Mouse (Mus musculus) hindbrain, embryonic 15.5 days (tissue): Measurements from ENCODE around the gene Gucy2d. TPM values are rescaled to one million over a fixed set of nuclear protein-coding genes. Genes with fewer than 3 reads are reported as not detected.

Source experiments
- ATAC-seq: fragments of 200-750 bp; cut with Nextera tagmentation; 2 replicates; pipeline ENCODE4 v1.8.0; 2017; ENCODE audit warnings: low read depth, moderate number of reproducible peaks, moderate TSS enrichment; ENCODE audit not compliant: low FRiP score
- H3K27ac ChIP-seq: fragments of 300-500 bp; sonication (generic); replicated peaks from 2 replicates; pipeline ENCODE4 v1.5.1; 2015; ENCODE audit warnings: mild to moderate bottlenecking, inconsistent platforms
- H3K27me3 ChIP-seq: fragments of 300-500 bp; sonication (generic); 2 replicates; pipeline ENCODE4 v1.6.1; 2015; ENCODE audit warnings: control low read depth, inconsistent platforms
- H3K36me3 ChIP-seq: fragments of 300-500 bp; sonication (generic); 2 replicates; pipeline ENCODE4 v1.6.1; 2015; ENCODE audit warnings: control low read depth, inconsistent platforms
- H3K4me1 ChIP-seq: fragments of 300-500 bp; sonication (generic); replicated peaks from 2 replicates; pipeline ENCODE4 v1.6.1; 2015; ENCODE audit warnings: control low read depth, inconsistent platforms
- H3K4me2 ChIP-seq: fragments of 300-500 bp; sonication (generic); 2 replicates; pipeline ENCODE4 v1.6.1; 2015; ENCODE audit warnings: moderate library complexity, mild to moderate bottlenecking, inconsistent platforms
- H3K4me3 ChIP-seq: fragments of 300-500 bp; sonication (generic); 2 replicates; pipeline ENCODE4 v1.5.1; 2015; ENCODE audit warnings: mild to moderate bottlenecking, inconsistent platforms
- H3K9ac ChIP-seq: fragments of 300-500 bp; sonication (generic); 2 replicates; pipeline ENCODE4 v1.6.1; 2015; ENCODE audit warnings: inconsistent platforms
- H3K9me3 ChIP-seq: fragments of 300-500 bp; sonication (generic); 2 replicates; pipeline ENCODE4 v1.6.1; 2016; ENCODE audit warnings: control low read depth, inconsistent platforms
- WGBS: fragments of 180-500 bp; shearing (Covaris S2); methylation state at CpG from one replicate; pipeline ENCODE4 v1.1.7; 2015; 5-methylcytosine and 5-hydroxymethylcytosine counted together
- polyA plus RNA-seq: library from polyadenylated mRNA; unstranded; fragments of >200 nt; fragmentation: Nextera tagmentation; extraction: Ambion mirVana; gene quantifications from 2 replicates; pipeline ENCODE4 v1.2.1, GENCODE M21; 2015

Gene Gucy2d
- polyA plus RNA-seq, 1 experiment from 2014 or later, result 0.58 TPM

DNA sequence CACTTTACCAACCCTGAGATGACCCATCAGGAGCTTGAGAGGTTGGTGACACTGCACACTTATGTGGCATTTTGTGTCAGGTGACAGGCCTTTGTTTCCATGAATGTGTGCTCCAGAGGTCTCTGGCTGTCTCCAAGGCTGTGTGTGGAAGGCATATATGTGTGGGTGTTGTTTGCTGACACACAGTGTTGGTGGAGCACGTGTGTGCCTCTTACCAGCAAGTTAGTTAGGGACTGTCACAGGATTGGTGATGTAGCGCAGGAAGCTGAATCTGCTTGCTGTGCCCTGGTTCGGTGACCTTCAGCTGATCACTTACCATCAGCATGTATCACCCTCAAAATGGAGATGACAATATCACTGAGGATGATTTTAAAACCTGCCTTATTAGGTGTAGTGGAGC is 44.7 kb downstream of the Gucy2d start:
- no peak for ATAC-seq
- 91% methylated on average over 3 of the region's 3 CpGs for WGBS
- no peak overlapping the region for H3K4me2 ChIP-seq
- H3K27me3 ChIP-seq, result no peaks in the 10 kb centered on the region
- H3K4me3 ChIP-seq, result no peak overlapping the region
- no peaks in the 10 kb centered on the region for H3K36me3 ChIP-seq
- H3K9ac ChIP-seq, result no peak overlapping the region
- H3K27ac ChIP-seq, result no peak overlapping the region
- H3K4me1 ChIP-seq, result peaks cover 14% of the 10 kb centered on the region
- no peaks in the 10 kb centered on the region for H3K9me3 ChIP-seq

DNA sequence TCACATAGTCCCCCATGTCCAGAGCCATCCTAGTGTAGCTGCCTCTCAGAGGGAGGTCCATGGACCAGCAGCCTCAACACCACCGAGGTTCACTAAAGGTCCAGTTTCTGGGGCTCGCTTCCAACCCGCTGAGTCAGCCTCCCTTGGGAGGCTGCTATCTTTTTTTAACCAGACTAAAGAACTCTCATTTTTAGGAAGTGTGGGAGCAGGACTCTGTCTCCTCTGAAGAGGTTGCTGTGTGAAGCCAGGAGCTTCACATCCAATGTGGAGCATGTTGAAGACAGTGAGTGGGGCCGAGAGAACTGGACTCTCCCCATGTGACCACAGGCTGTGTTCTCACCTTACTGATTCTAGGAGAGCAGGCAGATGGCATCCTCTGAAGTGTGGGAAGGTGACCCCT is 45.3 kb downstream of the Gucy2d start:
- no peak for ATAC-seq
- WGBS, result 86% methylated on average over 4 of the region's 4 CpGs
- Histone ChIP-seq H3K9ac (no peak overlapping the region), H3K4me3 (no peak overlapping the region), H3K9me3 (no peaks in the 10 kb centered on the region), H3K4me1 (peaks cover 19% of the 10 kb centered on the region), H3K27me3 (no peaks in the 10 kb centered on the region), H3K36me3 (no peaks in the 10 kb centered on the region), H3K4me2 (no peak overlapping the region), H3K27ac (no peak overlapping the region)

DNA sequence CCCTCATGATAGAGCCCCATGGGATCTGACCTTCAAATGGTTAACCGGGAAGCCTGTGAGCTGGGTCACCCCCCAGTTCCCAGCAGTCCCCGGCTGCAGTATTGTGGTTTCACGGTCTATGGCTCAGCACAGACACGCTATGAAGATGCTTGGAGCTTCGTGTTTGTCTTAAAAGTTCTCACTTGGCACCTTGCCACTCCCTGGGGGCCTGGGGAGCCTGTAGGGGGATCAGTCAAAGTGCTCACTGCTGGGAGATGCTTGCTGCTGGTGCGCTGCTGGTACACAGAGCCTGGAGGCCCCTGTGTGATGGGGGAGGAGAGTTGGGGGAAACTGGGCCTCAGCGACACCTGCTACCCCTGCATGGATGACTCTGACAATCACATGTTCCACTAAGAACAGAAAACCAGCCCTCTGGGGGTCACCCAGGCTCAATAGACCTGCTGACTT is 46.3 kb downstream of the Gucy2d start:
- no peak overlapping the region for H3K27ac ChIP-seq
- 33% methylated on average over 7 of the region's 7 CpGs for WGBS
- H3K9me3 ChIP-seq, result no peaks in the 10 kb centered on the region
- no peaks in the 10 kb centered on the region for H3K36me3 ChIP-seq
- no peak for ATAC-seq
- H3K27me3 ChIP-seq, result no peaks in the 10 kb centered on the region
- peaks cover 14% of the 10 kb centered on the region for H3K4me1 ChIP-seq
- no peak overlapping the region for H3K4me2 ChIP-seq
- H3K4me3 ChIP-seq, result no peak overlapping the region
- H3K9ac ChIP-seq, result no peak overlapping the region

DNA sequence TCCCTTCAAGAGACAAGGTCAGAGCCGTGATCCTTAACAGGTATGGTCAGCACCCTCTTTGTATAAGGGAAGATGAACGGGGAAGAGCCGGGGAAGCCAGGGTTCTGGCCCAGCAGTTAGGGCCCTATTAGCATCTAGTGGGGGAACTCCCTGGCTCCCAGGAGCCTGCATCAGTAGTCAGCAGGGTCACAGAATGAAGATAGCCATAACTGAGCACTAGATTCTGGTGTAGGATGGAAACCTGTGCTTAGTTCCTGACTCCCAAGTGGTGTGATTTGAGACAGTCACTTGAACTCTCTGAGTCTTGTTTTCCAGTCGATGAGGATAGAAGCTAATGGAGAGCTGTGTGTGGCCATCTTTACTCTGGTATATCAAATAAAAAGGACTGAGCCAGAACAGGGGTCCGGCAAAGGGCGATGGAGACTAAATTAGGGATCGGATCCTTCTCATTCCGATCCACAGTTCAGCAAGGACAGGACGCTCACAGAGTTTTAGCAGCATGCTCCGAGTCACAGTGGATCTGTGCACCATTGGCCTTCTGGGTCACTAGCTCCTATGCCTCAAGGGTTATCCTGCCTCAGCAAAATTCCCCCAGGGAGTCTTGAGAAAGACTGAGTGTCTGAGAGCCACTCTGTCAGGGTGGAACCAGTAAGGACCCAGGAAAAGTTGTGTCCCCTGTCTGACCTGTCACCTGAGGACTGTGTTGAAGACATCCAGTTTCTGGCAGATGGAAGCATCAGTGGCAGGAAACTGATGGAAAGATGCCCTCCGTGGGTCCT is 47.2 kb downstream of the Gucy2d start:
- no peak overlapping the region for H3K4me2 ChIP-seq
- no peaks in the 10 kb centered on the region for H3K27me3 ChIP-seq
- H3K27ac ChIP-seq, result no peak overlapping the region
- no peak overlapping the region for H3K4me3 ChIP-seq
- WGBS, result 90% methylated on average over 11 of the region's 11 CpGs
- peaks cover 14% of the 10 kb centered on the region for H3K4me1 ChIP-seq
- no peaks in the 10 kb centered on the region for H3K9me3 ChIP-seq
- no peak overlapping the region for H3K9ac ChIP-seq
- H3K36me3 ChIP-seq, result no peaks in the 10 kb centered on the region
- ATAC-seq, result no peak

DNA sequence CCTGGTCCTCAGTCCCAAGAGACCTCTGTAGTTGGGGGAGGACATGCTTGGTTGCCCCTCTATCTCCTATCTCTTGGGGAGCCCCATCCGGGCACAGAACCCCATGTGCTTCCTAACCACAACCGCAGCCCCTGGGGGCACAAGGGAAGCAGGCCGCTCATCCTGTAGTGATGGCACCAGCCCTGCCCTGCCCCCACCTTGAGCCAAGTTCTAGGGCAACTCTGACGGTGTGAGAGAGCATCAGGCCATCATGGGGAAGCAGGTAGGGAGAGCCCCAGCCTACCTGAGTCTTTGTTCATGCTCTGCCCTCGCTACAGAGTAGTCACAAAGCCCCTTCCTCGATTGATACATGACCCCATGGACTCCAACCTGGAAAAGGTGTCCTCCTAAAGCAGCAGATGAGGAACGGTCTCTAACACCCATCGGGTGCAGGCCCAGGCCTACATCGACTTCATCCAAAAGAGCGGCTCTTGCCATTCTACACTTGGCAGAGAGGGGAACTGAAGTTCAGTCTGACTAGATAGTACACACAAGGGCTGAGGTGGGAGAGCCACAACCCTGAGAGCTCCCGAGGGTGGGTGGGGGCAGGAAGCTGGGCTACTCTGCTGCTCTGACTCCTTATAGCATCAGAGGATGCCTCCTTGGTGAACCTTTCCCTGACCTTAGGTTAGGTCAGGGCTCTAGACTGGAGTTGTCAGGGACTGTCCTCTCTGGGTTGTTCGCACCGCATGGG is 48.3 kb downstream of the Gucy2d start:
- no peaks in the 10 kb centered on the region for H3K36me3 ChIP-seq
- no peaks in the 10 kb centered on the region for H3K27me3 ChIP-seq
- H3K4me1 ChIP-seq, result peaks cover 14% of the 10 kb centered on the region; the same call in 1 of the 2 replicates
- ATAC-seq, result peak; percentile 6; the same call in 1 of the 2 replicates
- H3K9me3 ChIP-seq, result no peaks in the 10 kb centered on the region
- WGBS, result 91% methylated on average over 13 of the region's 13 CpGs
- H3K27ac ChIP-seq, result no peak overlapping the region
- H3K4me3 ChIP-seq, result no peak overlapping the region
- H3K9ac ChIP-seq, result no peak overlapping the region
- H3K4me2 ChIP-seq, result no peak overlapping the region; the same call in 1 of the 2 replicates

DNA sequence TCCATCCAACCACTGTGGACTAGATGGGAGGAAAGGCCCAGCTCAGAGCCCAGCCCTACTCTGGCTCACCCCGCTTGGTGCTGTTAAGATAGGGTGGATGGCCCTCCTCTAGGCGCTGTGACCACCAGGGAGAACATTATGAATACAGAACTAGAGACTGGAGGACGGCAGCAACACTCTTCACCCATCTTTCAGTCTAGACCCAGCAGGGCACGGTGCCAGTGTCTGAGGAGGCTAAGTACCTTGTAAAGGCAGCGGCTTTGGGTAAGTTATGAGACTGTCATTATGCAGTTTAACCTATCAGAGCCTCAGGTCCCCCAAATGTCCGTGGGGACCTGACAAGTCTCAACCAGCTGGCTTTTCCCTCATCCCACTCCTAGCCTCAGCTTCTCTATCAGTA is 48.9 kb downstream of the Gucy2d start, which contains the start of gene Lrrc32:
Gene Lrrc32 (plus strand): TSS at position 153 of the 400 bp plus-strand sequence.
- Histone ChIP-seq H3K4me3 (peak within 1 kb of the TSS; percentile 55), H3K4me2 (peak within 1 kb of the TSS; percentile 94), H3K4me1 (peaks cover 14% of the 10 kb centered on the region; the same call in 1 of the 2 replicates), H3K9me3 (no peaks in the 10 kb centered on the region), H3K9ac (peak within 1 kb of the TSS; percentile 47), H3K27me3 (no peaks in the 10 kb centered on the region), H3K27ac (no peak within 1 kb of the TSS), H3K36me3 (no peaks in the 10 kb centered on the region)
- 50% methylated on average over 6 of the region's 6 CpGs for WGBS
- ATAC-seq, result peak; percentile 7; the same call in 1 of the 2 replicates

DNA sequence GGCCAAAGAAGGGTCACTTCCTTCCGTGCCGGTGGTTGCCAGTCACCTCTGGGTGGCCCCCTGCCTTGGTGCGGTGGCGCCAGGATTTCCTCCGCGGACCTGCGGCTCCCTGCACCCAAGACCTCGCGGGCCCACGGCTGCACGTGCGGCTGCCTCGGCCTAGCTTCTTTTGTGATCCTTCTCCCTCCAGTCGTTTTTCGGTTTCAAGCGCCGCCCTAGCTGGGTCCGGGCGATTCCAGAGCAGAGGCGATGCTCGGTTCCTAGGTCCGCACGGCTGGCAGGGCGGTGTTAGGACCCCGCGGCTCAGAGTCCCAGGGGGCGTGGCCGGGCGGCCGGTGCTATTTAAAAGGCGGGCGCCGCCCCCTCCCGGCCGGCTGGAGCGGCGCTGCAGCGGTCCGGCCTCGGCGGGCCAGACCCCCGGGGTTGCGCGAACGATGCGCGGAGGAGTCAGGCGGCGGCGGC is 49.4 kb downstream of the Gucy2d start:
- H3K9me3 ChIP-seq, result no peaks in the 10 kb centered on the region
- peak overlapping the region; percentile 94 for H3K4me2 ChIP-seq
- under 1% methylated on average over 48 of the region's 50 CpGs for WGBS
- peak overlapping the region; percentile 47 for H3K9ac ChIP-seq
- peak; percentile 84 for ATAC-seq
- no peaks in the 10 kb centered on the region for H3K36me3 ChIP-seq
- H3K27me3 ChIP-seq, result no peaks in the 10 kb centered on the region
- H3K27ac ChIP-seq, result no peak overlapping the region
- H3K4me3 ChIP-seq, result peak overlapping the region; percentile 55
- peaks cover 14% of the 10 kb centered on the region; the same call in 1 of the 2 replicates for H3K4me1 ChIP-seq

DNA sequence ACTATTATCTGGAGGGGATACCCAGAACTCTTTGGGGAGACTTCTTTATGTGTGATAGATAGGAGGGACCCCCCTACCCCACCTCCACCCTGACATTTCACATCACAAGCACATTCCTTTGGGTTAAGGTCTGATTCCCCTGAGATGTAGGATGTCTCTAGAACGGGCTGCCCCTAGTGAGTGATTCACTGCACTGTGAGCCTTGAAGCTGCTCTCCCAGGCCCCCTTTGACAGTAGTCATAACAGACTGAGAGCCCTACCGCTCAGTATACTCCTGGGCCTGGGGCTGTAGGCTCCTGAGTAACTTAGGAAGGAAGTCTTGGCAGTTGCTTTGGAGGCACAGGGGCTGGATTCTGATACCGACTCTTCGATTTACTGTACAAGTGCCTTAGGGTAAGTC is 50.1 kb downstream of the Gucy2d start:
- peak overlapping the region; percentile 94 for H3K4me2 ChIP-seq
- WGBS, result 62% methylated on average over 4 of the region's 4 CpGs
- no peak overlapping the region for H3K27ac ChIP-seq
- H3K36me3 ChIP-seq, result no peaks in the 10 kb centered on the region
- peak overlapping the region; percentile 55 for H3K4me3 ChIP-seq
- H3K9me3 ChIP-seq, result no peaks in the 10 kb centered on the region
- H3K4me1 ChIP-seq, result peaks cover 14% of the 10 kb centered on the region; the same call in 1 of the 2 replicates
- H3K27me3 ChIP-seq, result no peaks in the 10 kb centered on the region
- peak overlapping the region; percentile 47 for H3K9ac ChIP-seq
- no peak for ATAC-seq

DNA sequence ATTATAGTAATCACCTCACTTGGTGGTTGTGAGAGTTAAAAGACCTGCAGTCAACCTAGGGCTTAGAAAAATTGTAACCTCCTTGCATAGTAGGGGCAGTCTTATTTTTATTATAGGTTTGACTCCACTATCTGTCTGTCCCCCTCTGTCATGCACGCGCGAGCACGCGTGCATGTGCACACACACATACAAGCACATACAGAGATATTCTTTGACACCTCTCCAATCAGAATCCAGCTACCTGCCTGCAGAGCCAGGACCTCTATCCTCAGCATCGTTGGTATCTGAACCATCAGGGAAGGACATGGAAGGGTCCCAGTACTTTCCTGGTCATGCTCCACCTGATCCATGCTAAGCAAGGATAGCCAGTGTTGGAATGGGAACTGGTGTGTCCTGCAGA is 50.7 kb downstream of the Gucy2d start:
- no peak for ATAC-seq
- Histone ChIP-seq H3K36me3 (no peaks in the 10 kb centered on the region), H3K27me3 (no peaks in the 10 kb centered on the region), H3K4me3 (no peak overlapping the region), H3K9ac (no peak overlapping the region), H3K9me3 (no peaks in the 10 kb centered on the region), H3K4me1 (peaks cover 14% of the 10 kb centered on the region; the same call in 1 of the 2 replicates), H3K27ac (no peak overlapping the region), H3K4me2 (peak overlapping the region; percentile 94; the same call in 1 of the 2 replicates)
- 91% methylated on average over 6 of the region's 6 CpGs for WGBS

DNA sequence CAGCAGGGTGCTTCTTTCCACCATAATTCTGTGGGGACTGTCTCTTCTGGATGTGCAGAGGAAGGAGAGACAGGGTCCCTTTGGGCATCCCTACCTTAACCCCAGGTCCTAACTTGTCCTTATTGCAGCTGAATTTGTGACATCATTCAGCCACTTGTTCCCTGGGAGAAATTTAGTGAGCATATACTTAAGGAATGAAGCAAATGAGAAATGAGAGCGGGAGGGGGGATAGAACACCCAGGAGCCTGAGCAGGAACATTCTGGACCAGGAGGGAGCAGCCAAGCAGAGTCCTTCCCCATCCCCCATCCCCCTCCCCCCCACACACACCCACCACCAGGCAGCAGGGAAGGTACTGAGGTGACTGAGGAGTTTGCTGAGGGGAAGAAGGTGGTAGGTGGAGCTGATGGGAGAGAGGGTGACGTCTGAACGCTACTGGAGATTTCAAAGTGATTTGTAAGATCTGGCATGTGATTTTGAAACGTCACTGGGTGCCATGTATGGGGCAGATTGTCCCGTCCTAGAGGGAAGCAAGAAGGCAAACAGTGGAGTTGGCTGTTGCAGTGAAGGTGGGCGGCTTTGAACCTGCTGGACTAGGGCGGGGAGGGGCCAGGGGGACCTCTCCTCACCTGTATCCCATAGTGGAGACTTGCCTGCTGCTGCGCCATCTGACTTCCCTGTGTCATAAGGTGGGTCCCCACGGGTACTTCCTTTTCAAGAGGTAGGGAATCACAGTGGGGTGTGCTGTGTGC is 51.4 kb downstream of the Gucy2d start:
- no peaks in the 10 kb centered on the region for H3K9me3 ChIP-seq
- no peaks in the 10 kb centered on the region for H3K36me3 ChIP-seq
- no peaks in the 10 kb centered on the region for H3K27me3 ChIP-seq
- 75% methylated on average over 9 of the region's 9 CpGs for WGBS
- H3K9ac ChIP-seq, result no peak overlapping the region
- H3K4me2 ChIP-seq, result 0 out of 2 replicates have a peak overlapping the region, but pooled peaks have one; percentile 19
- H3K4me3 ChIP-seq, result no peak overlapping the region
- no peak overlapping the region for H3K27ac ChIP-seq
- ATAC-seq, result no peak
- peaks cover 14% of the 10 kb centered on the region; the same call in 1 of the 2 replicates for H3K4me1 ChIP-seq

DNA sequence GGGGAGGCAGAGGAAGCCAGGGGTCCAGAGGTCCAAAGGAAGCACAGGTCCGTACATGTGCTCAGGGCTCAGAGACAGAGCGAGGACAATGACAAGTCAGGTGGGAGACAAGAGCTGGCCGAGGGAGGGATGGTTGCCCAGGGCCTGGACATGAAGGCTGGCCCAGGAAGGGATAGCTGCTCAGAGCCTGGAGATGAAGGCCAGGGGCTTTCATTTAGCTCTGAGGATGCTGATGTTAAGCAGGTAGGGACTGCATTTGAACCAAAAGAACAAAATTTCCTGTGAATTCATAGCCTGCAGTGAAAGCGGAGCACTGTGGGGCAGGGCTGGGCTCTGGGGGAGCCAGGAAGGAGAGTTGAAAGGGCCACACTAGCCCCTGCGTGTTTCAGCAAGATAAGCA is 52.1 kb downstream of the Gucy2d start:
- Histone ChIP-seq H3K4me3 (no peak overlapping the region), H3K27me3 (no peaks in the 10 kb centered on the region), H3K27ac (no peak overlapping the region), H3K9ac (no peak overlapping the region), H3K4me2 (peak overlapping the region; percentile 19), H3K4me1 (peaks cover 14% of the 10 kb centered on the region; the same call in 1 of the 2 replicates), H3K9me3 (no peaks in the 10 kb centered on the region), H3K36me3 (no peaks in the 10 kb centered on the region)
- WGBS, result 69% methylated on average over 5 of the region's 5 CpGs
- ATAC-seq, result no peak
